Mouse (Mus musculus): Measurements from ENCODE around the gene Svs3a.
"Not testable (repeated sequence)": the region's sequence is repeated elsewhere in the genome, so short reads cannot be mapped to it uniquely, and the experiment has no call there.

Gene Svs3a
- long read RNA-seq, experiment 1, result 0 reads
- long read RNA-seq, experiment 2, result 0 reads

GRCm38 (mm10) chr2:164288968-164289367 lies at the start of gene Svs3a:
Svs3a (plus strand) TSS chr2:164289268.
- intact Hi-C loops (cut with DNase I), result not testable (repeated sequence)

GRCm38 (mm10) chr2:164256540-164256939 lies 32.5 kb upstream of the Svs3a start, which contains the start of gene Svs3b:
Svs3b (minus strand) TSS chr2:164256640.
- intact Hi-C loops (cut with DNase I), result not testable (repeated sequence)

- intact Hi-C loops (cut with DNase I), result no loop called here
Observed at GRCm38 (mm10) chr2:164278359-164278758, 10.7 kb upstream of the Svs3a start, which contains the start of gene Svs4. Svs4 (minus strand) TSS chr2:164278459.

GRCm38 (mm10) chr2:164312599-164312998 lies 23.5 kb downstream of the Svs3a start:
- intact Hi-C loops (cut with DNase I), result no loop called here

- intact Hi-C loops (cut with DNase I), result not testable (repeated sequence)
Observed at GRCm38 (mm10) chr2:164315460-164315859, 26.4 kb downstream of the Svs3a start.

GRCm38 (mm10) chr2:164316451-164316850 lies 27.4 kb downstream of the Svs3a start, which contains the start of gene Svs6:
Svs6 (plus strand) TSS chr2:164316751.
- intact Hi-C loops (cut with DNase I), result not testable (repeated sequence)

- intact Hi-C loops (cut with DNase I), result no loop called here
Observed at GRCm38 (mm10) chr2:164320983-164321382, 31.9 kb downstream of the Svs3a start.

GRCm38 (mm10) chr2:164332440-164332839 lies 43.4 kb downstream of the Svs3a start, which contains the start of gene Svs5:
Svs5 (plus strand) TSS chr2:164332740.
- intact Hi-C loops (cut with DNase I), result not testable (repeated sequence)

All from adrenal gland (tissue).